In the genomic region with DNA sequence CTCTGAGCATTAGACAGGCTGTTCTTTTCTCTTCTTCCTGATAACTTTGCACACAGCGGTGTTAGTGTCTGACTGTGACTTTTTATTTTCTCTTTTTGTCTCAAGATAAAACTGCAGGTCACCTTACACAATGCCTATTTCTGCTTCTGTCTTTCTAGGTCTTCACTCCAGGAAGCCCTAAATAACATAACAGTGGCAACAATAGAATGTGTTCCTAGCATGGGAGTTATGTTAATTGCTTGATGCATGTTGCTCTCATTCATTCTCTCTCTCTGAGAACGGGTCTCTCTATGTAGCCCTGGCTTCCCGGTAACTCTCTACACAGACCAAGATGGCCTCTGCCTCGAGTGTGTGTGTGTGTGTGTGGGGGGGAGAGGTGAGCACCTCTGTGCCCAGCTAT, we compare ENCODE assay signal across 40 mouse cellular contexts. TPM values are rescaled to one million over a fixed set of nuclear protein-coding genes. Genes with fewer than 3 reads are reported as not detected.
"Had no signal": no experiment of that assay in that cellular context is flagged by ENCODE, and none has a peak within 500 bp of the region (broad histone marks: within the 10 kb centered on the region; RNA-seq: fewer than 3 reads in every experiment).

No protein-coding gene starts in this region.

- H3K4me3 ChIP-seq: gastrocnemius, adult 2 months; heart, adult 2 months; heart, embryonic 10.5 days; heart, embryonic 12.5 days; hindbrain, embryonic 10.5 days; hindbrain, embryonic 12.5 days; intestine, embryonic 15.5 days; layer of hippocampus, adult 2 months; left cerebral cortex, adult 2 months; limb, embryonic 13.5 days; limb, embryonic 15.5 days; liver, embryonic 12.5 days had no signal

- H3K9me3 ChIP-seq: heart, embryonic 10.5 days; heart, embryonic 12.5 days; hindbrain, embryonic 10.5 days; hindbrain, embryonic 12.5 days; intestine, embryonic 15.5 days; limb, embryonic 13.5 days; limb, embryonic 15.5 days; liver, embryonic 12.5 days had no signal

- H3K27ac ChIP-seq: gastrocnemius, adult 2 months; heart, embryonic 10.5 days; hindbrain, embryonic 10.5 days; hindbrain, embryonic 12.5 days; hindbrain, embryonic 14.5 days; intestine, embryonic 15.5 days; layer of hippocampus, adult 2 months; left cerebral cortex, adult 2 months; limb, embryonic 13.5 days; limb, embryonic 15.5 days; liver, embryonic 12.5 days; liver, embryonic 14.5 days had no signal

- H3K27me3 ChIP-seq: heart, embryonic 12.5 days; intestine, embryonic 15.5 days; limb, embryonic 13.5 days; limb, embryonic 15.5 days; liver, embryonic 12.5 days had no signal

- DNase-seq: gastrocnemius, adult 2 months; gastrocnemius, postnatal 10 days; gastrocnemius, postnatal 25 days; heart, adult 2 months; heart, postnatal 10 days; heart, postnatal 4 days; kidney, adult 18-20 months; kidney, adult 8-10 months; kidney, postnatal 10 days; kidney, postnatal 25 days; kidney, postnatal 4 days; left cerebral cortex, postnatal 4 days had no signal

- H3K36me3 ChIP-seq: heart, embryonic 10.5 days; heart, embryonic 12.5 days; hindbrain, embryonic 10.5 days; hindbrain, embryonic 12.5 days; intestine, embryonic 15.5 days; limb, embryonic 13.5 days; limb, embryonic 15.5 days; liver, embryonic 12.5 days had no signal

- H3K9ac ChIP-seq: heart, embryonic 12.5 days; hindbrain, embryonic 12.5 days; hindbrain, embryonic 14.5 days; intestine, embryonic 15.5 days; limb, embryonic 13.5 days; limb, embryonic 15.5 days; liver, embryonic 12.5 days; liver, embryonic 14.5 days had no signal

RNA-seq across cellular contexts. Expression of a gene that starts 50.5 kb away (rescaled TPM):
- total RNA-seq: gastrocnemius, adult 2 months; gastrocnemius, postnatal 10 days; gastrocnemius, postnatal 25 days; gastrocnemius, postnatal 4 days; granulocyte monocyte progenitor cell, adult 5-6 weeks; heart, adult 2 months; heart, postnatal 10 days; heart, postnatal 25 days; layer of hippocampus, adult 2 months; layer of hippocampus, postnatal 10 days; layer of hippocampus, postnatal 25 days; left cerebral cortex, adult 2 months; left cerebral cortex, postnatal 10 days; left cerebral cortex, postnatal 25 days; left cerebral cortex, postnatal 4 days; liver, adult 2 months had no signal
- polyA plus RNA-seq: heart, adult 2 months; heart, embryonic 10.5 days; heart, embryonic 12.5 days; heart, embryonic 14.5 days; heart, embryonic 16.5 days; hindbrain, embryonic 10.5 days; hindbrain, embryonic 12.5 days; hindbrain, embryonic 14.5 days; hindbrain, embryonic 16.5 days; inflammation-experienced regulatory T-cells, adult 6 months; intestine, embryonic 15.5 days; intestine, postnatal 0 days; kidney, embryonic 14.5 days; kidney, embryonic 16.5 days; limb, embryonic 11.5 days; limb, embryonic 13.5 days; liver, adult 2 months; liver, embryonic 12.5 days; liver, embryonic 14.5 days had no signal
